Mouse (Mus musculus): Measurements from ENCODE around the gene Olfr1512. TPM values are rescaled to one million over a fixed set of nuclear protein-coding genes. Genes with fewer than 3 reads are reported as not detected.

Gene Olfr1512
- polyA plus RNA-seq (2012; rRNA removed; ENCODE audit: low replicate concordance) = not detected in 2 replicates

DNA sequence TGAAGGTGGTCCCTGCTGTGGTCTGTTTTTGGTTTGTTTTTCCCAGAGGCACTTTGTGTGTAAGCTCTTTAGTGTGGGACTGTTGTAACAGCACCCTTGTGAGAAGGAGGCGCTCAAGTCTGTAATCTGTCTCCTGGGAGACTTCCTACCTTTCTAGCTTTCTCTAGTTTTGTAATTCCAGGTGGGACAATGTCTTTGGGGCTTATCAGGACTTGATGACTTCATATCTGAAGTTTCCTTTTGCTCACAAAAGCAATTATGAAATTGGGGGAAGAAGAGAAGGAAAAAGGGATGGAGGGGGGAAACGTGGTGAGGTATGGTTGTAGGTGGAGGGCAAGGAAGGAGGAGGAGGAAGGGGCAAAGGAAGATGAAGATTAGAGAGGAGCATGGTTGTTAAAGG lies at the start of gene Olfr1512:
Olfr1512 (minus strand) TSS at position 101 of the 400 bp plus-strand sequence.

DNA sequence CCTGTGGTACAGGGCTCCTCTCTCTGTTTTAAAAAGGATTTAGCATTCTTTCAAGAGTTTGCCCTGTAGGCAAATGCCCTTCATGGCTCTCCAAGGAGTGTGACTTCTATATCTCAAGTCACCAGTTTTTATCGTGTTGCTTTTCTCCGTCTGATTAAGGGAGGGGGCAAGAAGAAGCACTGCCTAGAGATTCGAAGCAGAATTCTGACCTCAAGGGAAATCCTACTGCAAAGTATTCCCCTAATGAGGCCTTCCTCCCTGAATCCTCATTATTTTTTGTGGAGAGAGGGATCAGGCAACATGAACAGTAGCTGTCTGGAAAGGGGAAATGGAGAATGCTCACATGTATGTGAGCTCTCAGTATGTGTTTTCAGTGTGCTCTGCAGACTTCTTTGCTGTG lies 35.3 kb upstream of the Olfr1512 start, which contains the start of gene Olfr1510:
Olfr1510 (minus strand) TSS at position 101 of the 400 bp plus-strand sequence.

DNA sequence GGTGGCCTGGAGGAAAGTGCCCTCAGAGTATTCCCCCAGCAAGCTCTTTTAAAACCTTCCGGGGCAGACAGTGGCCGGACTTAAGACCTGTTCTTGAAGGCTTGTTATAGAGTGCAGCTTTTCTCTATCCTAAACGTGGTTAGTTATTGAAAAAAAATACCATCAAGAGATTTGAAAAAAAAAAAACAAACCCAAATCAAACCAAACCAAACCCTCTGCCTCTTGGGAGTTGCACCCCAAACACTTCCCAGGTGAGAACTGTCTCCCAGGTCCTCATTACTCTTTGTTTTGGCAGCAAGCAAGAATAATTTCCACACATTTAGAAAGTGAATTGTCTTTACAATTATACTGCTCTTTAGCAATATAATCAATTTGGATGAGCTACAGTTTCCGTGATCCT lies 18.3 kb upstream of the Olfr1512 start, which contains the start of gene Olfr1511:
Olfr1511 (minus strand) TSS at position 101 of the 400 bp plus-strand sequence.

DNA sequence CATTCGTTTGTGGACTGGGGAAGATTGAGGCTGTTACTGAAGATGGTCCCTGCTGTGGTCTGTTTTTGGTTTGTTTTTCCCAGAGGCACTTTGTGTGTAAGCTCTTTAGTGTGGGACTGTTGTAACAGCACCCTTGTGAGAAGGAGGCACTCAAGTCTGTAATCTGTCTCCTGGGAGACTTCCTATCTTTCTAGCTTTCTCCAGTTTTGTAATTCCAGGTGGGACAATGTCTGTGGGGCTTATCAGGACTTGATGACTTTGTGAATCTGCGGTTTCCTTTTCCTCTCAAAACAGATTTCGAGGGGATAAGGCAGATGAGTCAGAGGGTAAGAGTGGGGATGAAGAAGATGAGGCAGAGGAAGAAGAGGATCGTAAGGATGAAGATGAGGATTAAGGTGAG lies 22.7 kb downstream of the Olfr1512 start, which contains the start of gene Olfr1513:
Olfr1513 (minus strand) TSS at position 101 of the 400 bp plus-strand sequence.

DNA sequence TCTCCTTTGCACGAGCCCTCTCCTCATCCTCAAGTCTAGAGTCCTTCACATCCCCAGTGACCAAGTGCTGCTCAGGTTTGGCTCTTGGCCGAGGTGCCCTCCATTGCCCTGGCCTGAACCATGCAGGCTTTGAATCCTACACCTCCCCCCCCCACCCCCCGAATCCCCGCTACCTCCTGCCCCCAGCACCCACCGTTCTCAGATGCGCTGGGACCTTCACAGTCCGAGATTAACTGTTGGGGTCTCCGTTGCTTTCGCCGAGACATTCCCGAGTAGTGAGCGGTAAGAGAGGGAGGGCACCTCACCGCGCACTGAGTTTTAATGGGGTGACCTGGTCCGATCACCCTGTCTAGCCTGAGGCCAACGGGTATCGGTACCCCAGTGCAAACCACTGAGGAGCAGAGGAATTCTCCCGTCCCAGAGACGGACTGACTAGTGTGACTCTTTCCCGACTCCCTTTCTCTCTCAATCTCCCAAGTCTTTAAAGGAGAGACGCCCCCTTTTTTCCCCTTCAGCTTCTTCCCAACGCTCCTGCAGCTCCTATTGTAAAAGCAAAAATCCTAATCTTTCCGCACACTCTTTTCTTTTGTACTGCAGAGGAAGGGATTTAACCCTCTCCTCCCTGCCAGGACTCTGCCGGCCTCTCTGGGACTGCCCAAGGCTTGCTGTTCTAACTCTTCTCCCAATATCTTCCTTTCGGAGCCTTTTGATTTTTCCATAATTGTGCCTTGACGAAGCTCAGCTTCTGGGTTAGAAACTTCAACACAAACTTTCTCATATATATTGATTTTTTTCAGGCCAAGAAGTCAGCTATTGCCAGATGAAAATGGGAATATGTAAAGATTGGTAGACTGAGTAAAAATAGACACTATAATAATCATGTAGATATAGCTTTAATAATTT lies 50.8 kb downstream of the Olfr1512 start, which contains the start of gene Sall2:
Sall2 (minus strand) TSS at position 853 of the 903 bp plus-strand sequence.

Other genes with a start within 250 kb of the Olfr1512 start
- 3.4 and 4.0 TPM in 2 replicates for gene Supt16, start 181.8 kb downstream of the Olfr1512 start, polyA plus RNA-seq (2012; rRNA removed; ENCODE audit: low replicate concordance)
- gene Chd8, start 121.4 kb downstream of the Olfr1512 start, polyA plus RNA-seq (2012; rRNA removed; ENCODE audit: low replicate concordance) = 12.6 and 13.0 TPM in 2 replicates
- 20.9 and 21.4 TPM in 2 replicates for gene Tox4, start 100.0 kb downstream of the Olfr1512 start, polyA plus RNA-seq (2012; rRNA removed; ENCODE audit: low replicate concordance)
- gene Rab2b, start 99.6 kb downstream of the Olfr1512 start, polyA plus RNA-seq (2012; rRNA removed; ENCODE audit: low replicate concordance) = 1.4 TPM in 2 replicates
- 7.4 and 11.1 TPM in 2 replicates for gene Mettl3, start 74.0 kb downstream of the Olfr1512 start, polyA plus RNA-seq (2012; rRNA removed; ENCODE audit: low replicate concordance)
- 1.2 TPM in 2 replicates for gene Sall2, start 50.4 kb downstream of the Olfr1512 start, polyA plus RNA-seq (2012; rRNA removed; ENCODE audit: low replicate concordance)
- gene Olfr1513, start 22.8 kb downstream of the Olfr1512 start, polyA plus RNA-seq (2012; rRNA removed; ENCODE audit: low replicate concordance) = not detected in 2 replicates
- not detected in 2 replicates for gene Olfr1511, start 18.2 kb upstream of the Olfr1512 start, polyA plus RNA-seq (2012; rRNA removed; ENCODE audit: low replicate concordance)
- not detected in 2 replicates for gene Olfr1510, start 35.2 kb upstream of the Olfr1512 start, polyA plus RNA-seq (2012; rRNA removed; ENCODE audit: low replicate concordance)
- gene Olfr1509, start 63.8 kb upstream of the Olfr1512 start, polyA plus RNA-seq (2012; rRNA removed; ENCODE audit: low replicate concordance) = not detected in 2 replicates
- not detected in 2 replicates for gene Olfr1508, start 88.3 kb upstream of the Olfr1512 start, polyA plus RNA-seq (2012; rRNA removed; ENCODE audit: low replicate concordance)
- gene Olfr1507, start 116.6 kb upstream of the Olfr1512 start, polyA plus RNA-seq (2012; rRNA removed; ENCODE audit: low replicate concordance) = not detected in 2 replicates